10 mouse cellular contexts compared by ENCODE assay signal in genomic region chr2:91972121-91972566, GRCm38 (mm10). TPM values are rescaled to one million over a fixed set of nuclear protein-coding genes. Genes with fewer than 3 reads are reported as not detected.
A peak's percentile ranks its signal among the peaks of the same experiment; 100 is the strongest.
DNase-seq lines count a peak whose midpoint lies in the region; ATAC-seq and TF ChIP-seq lines count a peak whose summit lies in the region.
"Had no signal": no experiment of that assay in that cellular context is flagged by ENCODE, and none has a peak within 500 bp of the region (broad histone marks: within the 10 kb centered on the region; RNA-seq: fewer than 3 reads in every experiment).

No protein-coding gene starts in this region.

- no peak for ATAC-seq in heart, embryonic 14.5 days (ENCODE audit: insufficient number of reproducible peaks, insufficient read depth, low FRiP score, low read depth)
- peak; percentile 29; the same call in 1 of the 2 replicates for ATAC-seq in lung, embryonic 15.5 days (ENCODE audit: borderline replicate concordance, extremely low read depth, low FRiP score, low TSS enrichment)
- peak; percentile 55; the same call in 1 of the 2 replicates for ATAC-seq in stomach, postnatal 0 days (ENCODE audit: low FRiP score, low TSS enrichment)

- WGBS in heart, embryonic 14.5 days: 32% methylated on average over 13 of the region's 13 CpGs
- WGBS in lung, embryonic 15.5 days: 19% methylated on average over 13 of the region's 13 CpGs
- WGBS in stomach, postnatal 0 days: 28% methylated on average over 13 of the region's 13 CpGs

- TF ChIP-seq EP300 in stomach, postnatal 0 days (optimal IDR thresholded peaks at IDR 0.05): no peak

- peak overlapping the region; percentile 37; the same call in 1 of the 2 replicates for H3K4me3 ChIP-seq in E14TG2a.4 (replicated peaks; ENCODE audit: low read length)
- no peak overlapping the region for H3K4me3 ChIP-seq in heart, embryonic 14.5 days (ENCODE audit: control insufficient read depth in 1 of 2, insufficient read depth in 1 of 2, low read depth in 1 of 2, low read length in 2 of 2)
- no peak overlapping the region for H3K4me3 ChIP-seq in lung, embryonic 15.5 days
- H3K4me3 ChIP-seq in stomach, postnatal 0 days (ENCODE audit: low read depth, low read length): no peak overlapping the region

- no peaks in the 10 kb centered on the region for H3K36me3 ChIP-seq in E14TG2a.4 (ENCODE audit: insufficient read depth, low read length)
- no peaks in the 10 kb centered on the region for H3K36me3 ChIP-seq in heart, embryonic 14.5 days (ENCODE audit: control insufficient read depth, insufficient read depth, low read length)
- no peaks in the 10 kb centered on the region for H3K36me3 ChIP-seq in lung, embryonic 15.5 days
- H3K36me3 ChIP-seq in stomach, postnatal 0 days (ENCODE audit: control insufficient read depth, insufficient read depth, low read length): no peaks in the 10 kb centered on the region
- H3K36me3 ChIP-seq: G1E had no signal

- H3K9ac ChIP-seq in heart, embryonic 14.5 days (ENCODE audit: low read length): peak overlapping the region; percentile 28; the same call in 1 of the 2 replicates
- no peak overlapping the region for H3K9ac ChIP-seq in lung, embryonic 15.5 days
- H3K9ac ChIP-seq in stomach, postnatal 0 days (ENCODE audit: low read length): no peak overlapping the region

- peak overlapping the region; percentile 57 for H3K4me2 ChIP-seq in heart, embryonic 14.5 days (ENCODE audit: low read length)
- peak overlapping the region; percentile 45 for H3K4me2 ChIP-seq in lung, embryonic 15.5 days
- 0 out of 2 replicates have a peak overlapping the region, but pooled peaks have one; percentile 20 for H3K4me2 ChIP-seq in stomach, postnatal 0 days (replicated peaks; ENCODE audit: low read depth)

- H3K4me1 ChIP-seq in E14TG2a.4 (replicated peaks; ENCODE audit: low read depth, low read length): peaks cover 86% of the 10 kb centered on the region
- peaks cover 33 to 42% of the 10 kb centered on the region in 2 experiments for H3K4me1 ChIP-seq in heart, embryonic 14.5 days (ENCODE audit: control insufficient read depth in 2 of 2, insufficient read depth in 2 of 2, low read length in 2 of 2)
- peaks cover 34% of the 10 kb centered on the region for H3K4me1 ChIP-seq in lung, embryonic 15.5 days
- 0 out of 2 replicates have a peak, but pooled peaks cover 4% of the 10 kb centered on the region for H3K4me1 ChIP-seq in stomach, postnatal 0 days (replicated peaks; ENCODE audit: control insufficient read depth, insufficient read depth)

- H3K27me3 ChIP-seq in E14TG2a.4 (ENCODE audit: insufficient read depth, low read length): peaks cover 67% of the 10 kb centered on the region
- peaks cover 29% of the 10 kb centered on the region for H3K27me3 ChIP-seq in heart, embryonic 14.5 days (ENCODE audit: control insufficient read depth, insufficient read depth, low read length)
- peaks cover 33% of the 10 kb centered on the region for H3K27me3 ChIP-seq in lung, embryonic 15.5 days
- no peaks in the 10 kb centered on the region; the same call in 1 of the 2 replicates for H3K27me3 ChIP-seq in stomach, postnatal 0 days (ENCODE audit: control insufficient read depth, insufficient read depth, low read length)

- peak; percentile 94 for DNase-seq in heart, adult 11 months
- no peak for DNase-seq in heart, postnatal 4 days
- DNase-seq in stomach, postnatal 0 days (ENCODE audit: low spot score): no peak
- no peak for DNase-seq in right cerebral cortex, postnatal 14 days
- no peak for DNase-seq in layer of hippocampus, adult 18-20 months (ENCODE audit: low spot score in 2 of 2)

- H3K9me3 ChIP-seq in E14TG2a.4 (ENCODE audit: low read length): no peaks in the 10 kb centered on the region
- H3K9me3 ChIP-seq in heart, embryonic 14.5 days (ENCODE audit: control insufficient read depth, low read length): no peaks in the 10 kb centered on the region
- H3K9me3 ChIP-seq in lung, embryonic 15.5 days: no peaks in the 10 kb centered on the region
- H3K9me3 ChIP-seq in stomach, postnatal 0 days (ENCODE audit: control insufficient read depth, low read length): no peaks in the 10 kb centered on the region
- H3K9me3 ChIP-seq: G1E had no signal

- TF ChIP-seq CTCF in E14TG2a.4 (conservative IDR thresholded peaks at IDR 0.05; ENCODE audit: low read length): no peak
- no peak for TF ChIP-seq CTCF in stomach, postnatal 0 days (IDR thresholded peaks at IDR 0.05; ENCODE audit: low read depth)

- peak overlapping the region; percentile 79 to 84 for H3K27ac ChIP-seq in heart, embryonic 14.5 days (replicated peaks in 1 of 2; ENCODE audit: control insufficient read depth in 1 of 2, insufficient read depth in 1 of 2, low read depth in 2 of 2, low read length in 2 of 2)
- H3K27ac ChIP-seq in lung, embryonic 15.5 days: peak overlapping the region; percentile 91
- H3K27ac ChIP-seq in stomach, postnatal 0 days (replicated peaks): no peak overlapping the region; the same call in 1 of the 2 replicates

RNA-seq across cellular contexts. Expression of gene Dgkz, which starts 3.5 kb away (rescaled TPM):
- total RNA-seq in heart, postnatal 4 days (2021): 10 to 100 TPM; 76.6 to 80.9 TPM
- 47.8 and 48.2 TPM in 2 replicates for polyA plus RNA-seq in heart, embryonic 14.5 days (2014; fragmentation: Nextera tagmentation; extraction: Ambion mirVana)
- 52.3 and 54.0 TPM in 2 replicates for polyA plus RNA-seq in lung, embryonic 15.5 days (2015; fragmentation: Nextera tagmentation; extraction: Ambion mirVana)
- polyA plus RNA-seq in stomach, postnatal 0 days (2015; fragmentation: Nextera tagmentation; extraction: Ambion mirVana): 18.6 and 23.2 TPM in 2 replicates
- total RNA-seq in layer of hippocampus, adult 18-20 months (2021): 100 to 1,000 TPM; 499 to 596 TPM

RNA-seq across cellular contexts. Expression of gene Gm9821, which starts 26.6 kb away (rescaled TPM):
- not detected for total RNA-seq in heart, postnatal 4 days (2021)
- polyA plus RNA-seq in heart, embryonic 14.5 days (2014; fragmentation: Nextera tagmentation; extraction: Ambion mirVana): 2.8 and 3.5 TPM in 2 replicates
- polyA plus RNA-seq in lung, embryonic 15.5 days (2015; fragmentation: Nextera tagmentation; extraction: Ambion mirVana): 0.35 and 0.75 TPM in 2 replicates
- 0.13 and 0.15 TPM in 2 replicates for polyA plus RNA-seq in stomach, postnatal 0 days (2015; fragmentation: Nextera tagmentation; extraction: Ambion mirVana)
- total RNA-seq in layer of hippocampus, adult 18-20 months (2021): not detected
- total RNA-seq: heart, postnatal 10 days had no signal

RNA-seq across cellular contexts. Expression of gene Mdk, which starts 40.0 kb away (rescaled TPM):
- total RNA-seq in heart, postnatal 4 days (2021): 100 to 1,000 TPM; 102 to 110 TPM
- polyA plus RNA-seq in heart, embryonic 14.5 days (2014; fragmentation: Nextera tagmentation; extraction: Ambion mirVana): 352 and 435 TPM in 2 replicates
- polyA plus RNA-seq in lung, embryonic 15.5 days (2015; fragmentation: Nextera tagmentation; extraction: Ambion mirVana): 858 and 992 TPM in 2 replicates
- polyA plus RNA-seq in stomach, postnatal 0 days (2015; fragmentation: Nextera tagmentation; extraction: Ambion mirVana): 157 and 170 TPM in 2 replicates
- 10 to 100 TPM; 23.9 to 25.5 TPM for total RNA-seq in layer of hippocampus, adult 18-20 months (2021)

RNA-seq across cellular contexts. Expression of gene Chrm4, which starts 45.1 kb away (rescaled TPM):
- not detected for total RNA-seq in heart, postnatal 4 days (2021)
- not detected in 2 replicates for polyA plus RNA-seq in heart, embryonic 14.5 days (2014; fragmentation: Nextera tagmentation; extraction: Ambion mirVana)
- polyA plus RNA-seq in lung, embryonic 15.5 days (2015; fragmentation: Nextera tagmentation; extraction: Ambion mirVana): 0.14 TPM in 1 of 2 replicates, not detected in the other
- polyA plus RNA-seq in stomach, postnatal 0 days (2015; fragmentation: Nextera tagmentation; extraction: Ambion mirVana): 0.08 and 0.16 TPM in 2 replicates
- total RNA-seq in layer of hippocampus, adult 18-20 months (2021): 10 to 100 TPM; 32.0 to 32.6 TPM
- polyA plus RNA-seq: G1E had no signal

RNA-seq across cellular contexts. Expression of gene Creb3l1, which starts 52.2 kb away (rescaled TPM):
- 10 to 100 TPM; 16.9 to 18.5 TPM for total RNA-seq in heart, postnatal 4 days (2021)
- 8.8 and 10.2 TPM in 2 replicates for polyA plus RNA-seq in heart, embryonic 14.5 days (2014; fragmentation: Nextera tagmentation; extraction: Ambion mirVana)
- 11.4 and 11.5 TPM in 2 replicates for polyA plus RNA-seq in lung, embryonic 15.5 days (2015; fragmentation: Nextera tagmentation; extraction: Ambion mirVana)
- polyA plus RNA-seq in stomach, postnatal 0 days (2015; fragmentation: Nextera tagmentation; extraction: Ambion mirVana): 13.2 and 15.6 TPM in 2 replicates
- 1 to 10 TPM; 2.5 to 3.7 TPM for total RNA-seq in layer of hippocampus, adult 18-20 months (2021)
